Mouse (Mus musculus): ENCODE measurements at regions not wholly inside any gene's neighbourhood (a gene's known extent, or its start where the extent isn't known, plus 50 kb on each side); places are given as distances from the start of the nearest gene placed in this dataset.

GRCm38 (mm10) chr10:53165036-53165435 is 172.4 kb upstream of the Pln start:
- intact Hi-C loops (cut with DNase I), result no loop called here

GRCm38 (mm10) chr10:53167767-53168166 is 169.7 kb upstream of the Pln start:
- intact Hi-C loops (cut with DNase I), result no loop called here
- peak in 1 of 2 experiments; percentile 9 for DNase-seq (ENCODE audit: low spot score in 2 of 2)

More at GRCm38 (mm10) chr10:53165036-53165435, 172.4 kb upstream of the Pln start:
- DNase-seq (ENCODE audit: low spot score in 2 of 2), result no peak

- DNase-seq (ENCODE audit: low spot score in 2 of 2), result no peak
- intact Hi-C loops (cut with DNase I), result no loop called here
Observed at GRCm38 (mm10) chr10:53174038-53174564, 163.4 kb upstream of the Pln start.

- no peak for DNase-seq (ENCODE audit: low spot score in 2 of 2)
- intact Hi-C loops (cut with DNase I), result no loop called here
Observed at GRCm38 (mm10) chr10:53175946-53176345, 161.5 kb upstream of the Pln start.

- intact Hi-C loops (cut with DNase I), result no loop called here
- no peak for DNase-seq (ENCODE audit: low spot score in 2 of 2)
Observed at GRCm38 (mm10) chr10:53178561-53178960, 158.9 kb upstream of the Pln start.

- no peak for DNase-seq (ENCODE audit: low spot score in 2 of 2)
- intact Hi-C loops (cut with DNase I), result no loop called here
Observed at GRCm38 (mm10) chr10:53179109-53179508, 158.4 kb upstream of the Pln start.

- intact Hi-C loops (cut with DNase I), result no loop called here
- peak; percentile 28 to 77 for DNase-seq (ENCODE audit: low spot score in 2 of 2)
Observed at GRCm38 (mm10) chr10:53180751-53181151, 156.7 kb upstream of the Pln start.

GRCm38 (mm10) chr10:53181413-53181812 is 156.1 kb upstream of the Pln start:
- intact Hi-C loops (cut with DNase I), result no loop called here
- peak in 1 of 2 experiments; percentile 27 for DNase-seq (ENCODE audit: low spot score in 2 of 2)

- intact Hi-C loops (cut with DNase I), result no loop called here
- DNase-seq (ENCODE audit: low spot score in 2 of 2), result no peak
Observed at GRCm38 (mm10) chr10:53208466-53208865, 129.0 kb upstream of the Pln start.

GRCm38 (mm10) chr10:53209916-53210315 is 127.6 kb upstream of the Pln start:
- intact Hi-C loops (cut with DNase I), result no loop called here
- no peak for DNase-seq (ENCODE audit: low spot score in 2 of 2)
